Mouse (Mus musculus) urinary bladder, postnatal 4 days (tissue): ENCODE measurements around the gene Abhd16a.

Source experiments
- DNase-seq, 2 experiments: peaks; one replicate each; pipeline ENCODE4 v3.0.0; 2021 to 2022; ENCODE audit warnings: low spot score in 2 of 2

Gene Abhd16a

DNA sequence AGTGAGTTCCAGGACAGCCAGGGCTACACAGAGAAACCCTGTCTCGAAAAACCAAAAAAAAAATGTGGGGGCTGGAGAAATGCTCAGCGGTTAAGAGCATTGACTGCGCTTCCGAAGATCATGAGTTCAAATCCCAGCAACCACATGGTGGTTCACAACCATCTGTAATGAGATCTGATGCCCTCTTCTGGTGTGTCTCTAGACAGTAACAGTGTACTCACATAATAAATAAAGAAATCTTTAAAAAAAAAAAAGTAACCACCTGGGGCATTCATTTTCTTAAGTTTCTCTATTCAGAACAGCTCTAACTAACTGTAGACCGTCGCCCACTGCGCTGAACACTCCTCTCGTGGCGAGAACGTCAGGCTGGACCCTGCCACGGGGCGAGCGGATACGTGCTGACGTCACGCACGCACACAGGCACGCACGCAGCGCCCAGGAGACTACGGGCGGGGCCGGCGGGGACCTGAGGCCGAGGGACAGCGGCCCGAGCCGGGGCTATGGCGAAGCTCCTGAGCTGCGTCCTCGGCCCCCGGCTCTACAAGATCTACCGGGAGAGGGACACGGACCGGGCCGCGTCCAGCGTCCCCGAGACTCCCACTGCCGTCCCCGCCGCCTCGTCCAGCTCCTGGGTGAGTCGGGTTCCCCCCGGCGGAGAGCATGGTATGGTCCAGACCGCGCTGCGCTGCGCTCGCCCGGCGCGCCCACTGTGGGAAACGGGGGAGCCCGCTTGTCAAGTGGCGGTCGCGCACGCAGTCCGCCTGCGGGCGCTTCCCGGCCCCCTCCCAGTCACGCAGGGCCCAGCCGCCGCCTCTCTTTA is at the start of gene Abhd16a:
Abhd16a (plus strand) TSS at position 439 of the 820 bp plus-strand sequence.
- DNase-seq: peak; percentile 93 to 94

DNA sequence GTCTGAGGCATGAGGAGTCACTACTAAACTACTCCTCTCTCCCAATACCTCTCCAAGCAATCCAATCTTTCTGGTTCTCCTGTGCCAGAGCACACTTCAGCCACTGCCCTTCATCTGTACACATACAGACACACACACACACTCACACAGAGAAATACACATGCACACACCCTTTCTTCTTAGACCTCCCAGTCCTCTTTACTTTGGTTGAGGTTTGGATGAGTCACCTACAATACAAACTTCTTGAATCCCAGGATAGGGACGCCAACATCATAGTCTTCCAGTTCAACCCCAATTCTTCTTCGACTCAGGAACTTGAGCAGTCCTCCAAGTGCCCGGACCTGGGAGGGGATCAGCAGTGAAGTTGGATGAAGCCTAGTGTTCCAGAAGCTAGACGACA is 45.3 kb upstream of the Abhd16a start:
- no peak for DNase-seq

DNA sequence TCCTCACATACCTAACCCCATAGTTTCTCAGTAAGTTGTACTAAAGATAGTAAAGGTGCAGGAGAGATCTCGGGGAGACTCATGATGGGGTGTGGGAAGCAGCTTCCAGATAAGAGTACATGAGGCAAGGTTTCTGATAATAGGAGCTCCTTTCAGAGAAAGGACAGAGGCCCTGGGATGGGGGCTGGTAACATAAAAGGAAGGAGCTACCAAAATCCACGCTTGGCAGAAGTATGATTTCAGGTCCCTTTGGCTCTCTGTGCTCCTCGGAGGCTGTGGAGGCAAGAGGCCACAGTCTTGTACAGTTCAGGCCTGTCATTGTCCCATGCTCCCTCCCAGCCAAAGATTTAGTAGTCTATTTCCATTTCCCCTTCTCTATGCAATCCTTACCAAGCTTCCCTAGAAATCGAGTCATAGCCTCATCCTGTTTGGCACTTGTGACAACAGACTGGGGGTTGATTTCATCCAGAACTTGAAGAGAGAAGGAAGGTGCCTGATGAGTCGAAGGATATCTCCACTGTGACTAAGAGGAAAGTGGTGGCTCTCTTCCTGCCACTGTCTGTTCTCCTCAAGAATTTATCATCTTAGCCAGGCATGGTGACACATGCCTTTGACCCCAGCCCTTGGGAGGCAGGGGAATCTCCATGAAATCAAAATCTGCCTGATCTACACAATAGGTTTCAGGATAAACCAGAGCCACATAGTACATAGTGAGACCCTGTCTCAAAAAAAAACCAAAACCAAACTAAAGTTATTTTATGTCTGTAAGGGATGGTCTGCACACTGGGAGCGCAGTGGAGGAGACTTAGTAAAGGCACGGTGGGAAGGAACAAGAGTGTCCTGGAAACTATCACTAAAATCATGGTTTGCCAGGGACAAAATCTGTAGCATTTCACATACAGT is 43.9 kb upstream of the Abhd16a start:
- DNase-seq: no peak

DNA sequence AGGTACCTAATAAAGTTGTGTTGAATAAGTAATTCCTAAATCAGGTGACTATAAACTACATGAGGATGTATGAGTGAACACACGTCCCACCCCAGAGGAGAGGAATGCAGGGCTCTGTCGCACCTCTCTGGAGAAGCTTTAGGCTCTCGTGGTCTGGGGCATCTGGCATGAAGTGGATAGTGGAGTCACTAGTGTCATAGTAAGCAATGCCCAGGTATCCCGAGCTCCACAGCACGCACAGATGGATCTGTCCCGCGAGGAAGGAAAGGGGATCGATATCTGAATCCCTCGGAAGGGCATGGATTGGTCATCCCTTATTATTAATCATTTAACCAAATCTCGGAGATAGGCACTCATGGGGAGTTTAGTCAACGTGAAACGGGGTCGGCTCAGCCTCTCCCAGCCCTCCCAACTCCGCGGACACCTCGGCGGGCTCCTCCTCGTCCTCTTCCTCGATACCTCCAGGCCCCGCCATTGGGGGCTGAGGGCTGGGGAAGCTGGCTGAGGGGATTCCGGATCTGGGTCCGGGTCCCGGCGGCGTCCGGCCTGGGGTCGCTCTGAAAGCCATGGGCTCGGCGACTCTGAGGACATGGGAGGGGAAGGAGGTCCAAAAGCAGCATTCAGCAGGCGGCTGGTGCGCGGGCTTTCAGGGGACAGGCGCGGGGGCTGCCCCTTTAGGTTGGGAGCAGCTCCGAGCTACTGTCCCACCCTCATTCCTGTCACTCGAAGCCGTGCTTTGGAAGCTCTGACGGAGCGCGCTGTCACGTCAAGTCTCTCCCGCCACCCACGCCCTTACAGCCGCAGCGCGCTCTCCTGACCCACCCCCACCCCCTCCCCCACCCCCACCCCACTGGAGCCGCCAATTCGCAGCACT is 43.0 kb upstream of the Abhd16a start:
- DNase-seq: no peak

DNA sequence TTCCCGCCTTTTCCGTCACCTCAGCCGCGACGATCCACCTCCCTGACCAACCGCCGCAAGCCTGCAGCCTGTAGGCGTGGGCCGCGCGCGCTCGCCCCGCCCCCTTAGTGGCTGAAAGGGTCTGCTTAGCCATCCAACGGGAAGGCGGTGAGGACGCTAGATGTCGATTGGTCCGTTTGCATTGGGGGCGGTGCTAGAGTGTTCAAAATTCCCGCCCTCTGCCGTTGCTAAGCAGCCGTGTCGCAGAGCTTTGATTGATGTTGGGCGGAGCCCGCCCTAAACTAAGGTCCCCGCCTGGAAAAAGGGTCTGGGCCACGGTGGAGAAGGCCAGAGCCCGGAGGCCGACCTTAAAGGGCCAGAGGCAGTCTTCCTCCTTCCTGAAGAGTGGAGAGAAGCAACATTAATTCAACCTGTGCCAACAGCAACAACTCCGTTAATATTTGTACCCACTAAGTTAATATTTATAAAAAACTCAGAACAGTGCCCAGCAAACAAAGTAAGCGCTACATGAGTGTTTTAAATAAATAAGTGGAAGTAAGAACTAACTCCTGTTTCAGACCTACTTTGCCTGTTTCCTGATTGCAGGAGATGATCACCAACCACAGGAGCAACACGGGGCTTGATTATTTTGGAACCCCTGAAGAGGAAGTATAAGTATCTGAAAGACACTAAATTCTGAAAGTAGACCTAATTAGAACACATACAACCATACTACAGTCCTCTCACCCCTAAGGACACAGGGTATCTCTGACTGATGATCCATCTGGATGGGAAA is 42.2 kb upstream of the Abhd16a start, which contains the start of gene Msh5:
Msh5 (minus strand) TSS at position 65 of the 775 bp plus-strand sequence.
- peak; percentile 96 for DNase-seq

DNA sequence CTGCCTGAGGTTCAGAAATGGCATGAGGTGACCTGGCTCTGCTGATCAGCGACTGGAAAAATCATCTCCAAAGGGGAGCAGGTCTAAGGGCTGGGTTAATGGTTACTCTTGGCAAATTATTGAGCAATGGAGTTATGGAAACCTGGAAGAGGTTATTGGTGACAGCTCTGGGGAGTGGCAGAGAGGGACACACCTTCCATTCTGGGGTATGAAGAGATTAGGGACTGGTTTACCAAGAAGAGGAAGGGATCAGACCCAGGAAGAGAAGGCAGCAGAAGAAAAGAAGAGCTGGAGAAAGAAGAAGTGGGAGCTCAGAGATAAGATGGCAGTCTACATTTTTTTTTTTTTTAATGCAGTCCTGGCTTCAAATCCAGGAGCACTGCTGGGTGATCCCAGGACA is 41.4 kb upstream of the Abhd16a start:
- no peak for DNase-seq

DNA sequence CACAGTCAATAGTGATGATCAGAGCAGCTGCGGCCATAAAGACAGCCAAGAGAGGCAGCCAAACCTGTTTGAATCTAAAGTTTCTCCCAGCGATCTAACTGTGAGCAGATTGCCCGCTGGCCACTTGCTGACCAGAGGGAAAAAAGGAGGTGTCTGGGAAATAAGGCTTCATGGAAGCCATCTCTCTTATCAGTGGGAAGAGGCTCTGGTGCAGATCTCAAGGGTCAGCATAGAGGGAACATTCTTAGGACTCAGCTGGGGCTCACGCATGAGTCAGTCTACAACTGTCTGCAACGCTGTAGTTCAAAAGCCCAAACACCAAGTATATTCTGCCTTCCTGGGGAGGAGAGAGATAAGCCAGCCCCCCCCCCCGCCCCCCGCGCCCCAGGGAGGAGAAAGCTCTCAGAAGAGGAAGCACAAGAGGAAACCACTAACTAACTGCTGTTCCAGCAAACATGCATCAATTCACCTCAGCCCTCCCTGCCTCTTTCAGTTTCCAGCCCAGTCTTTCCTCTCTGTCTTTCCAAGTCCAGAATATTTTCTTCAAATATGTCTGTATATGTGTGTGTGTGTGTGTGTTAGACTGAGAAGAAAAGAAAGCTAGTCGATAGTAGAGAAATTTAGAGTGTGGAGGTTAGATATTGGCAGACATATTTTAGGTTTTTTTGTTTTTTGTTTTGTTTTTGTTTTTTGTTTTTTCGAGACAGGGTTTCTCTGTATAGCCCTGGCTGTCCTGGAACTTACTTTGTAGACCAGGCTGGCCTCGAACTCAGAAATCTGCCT is 40.7 kb upstream of the Abhd16a start:
- no peak for DNase-seq

DNA sequence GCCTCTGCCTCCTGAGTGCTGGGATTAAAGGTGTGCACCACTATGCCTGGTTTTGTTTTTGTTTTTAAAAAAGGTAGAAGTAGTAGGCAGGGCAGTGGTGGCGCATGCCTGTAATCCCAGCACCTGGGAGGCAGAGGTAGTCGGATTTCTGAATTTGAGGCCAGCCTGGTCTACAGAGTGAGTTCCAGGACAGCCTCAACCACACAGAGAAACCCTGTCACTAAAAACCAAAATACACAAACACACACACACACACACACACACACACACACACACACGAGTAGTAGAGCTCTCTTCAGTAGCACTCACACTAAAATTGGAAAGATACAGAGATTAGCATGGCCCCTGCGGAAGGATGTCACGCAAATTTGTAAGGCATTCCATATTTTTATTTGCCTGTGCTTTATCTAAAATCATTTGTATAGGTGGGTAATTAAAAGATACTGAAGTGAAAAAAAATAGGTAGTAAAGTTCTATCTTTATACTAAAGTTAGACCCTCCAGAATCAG is 40.1 kb upstream of the Abhd16a start:
- no peak for DNase-seq

DNA sequence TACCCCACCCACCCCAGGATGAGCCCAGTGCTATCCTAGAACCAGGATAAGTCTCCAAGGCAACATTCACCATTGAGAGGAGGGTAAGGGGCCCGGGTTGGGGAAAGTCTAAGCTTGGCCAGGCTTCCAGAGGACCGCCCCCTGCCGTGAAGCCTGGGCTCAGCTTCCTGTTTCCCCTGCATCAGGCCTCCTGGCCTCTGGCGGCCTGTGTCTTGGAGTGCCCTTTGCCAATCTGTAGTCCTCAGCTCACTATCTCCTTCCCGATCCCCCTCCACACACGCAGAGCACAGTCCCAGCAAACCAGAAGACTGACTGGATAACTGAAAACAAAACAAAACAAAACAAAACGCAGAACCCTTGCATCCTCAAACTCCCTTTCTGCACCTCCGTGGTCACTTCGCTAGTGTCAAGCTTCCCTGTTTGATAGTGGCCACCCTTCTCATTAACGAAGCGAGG is 39.5 kb upstream of the Abhd16a start, which contains the start of gene Clic1:
Clic1 (plus strand) TSS at position 406 of the 456 bp plus-strand sequence.
- peak; percentile 74 to 79 for DNase-seq

DNA sequence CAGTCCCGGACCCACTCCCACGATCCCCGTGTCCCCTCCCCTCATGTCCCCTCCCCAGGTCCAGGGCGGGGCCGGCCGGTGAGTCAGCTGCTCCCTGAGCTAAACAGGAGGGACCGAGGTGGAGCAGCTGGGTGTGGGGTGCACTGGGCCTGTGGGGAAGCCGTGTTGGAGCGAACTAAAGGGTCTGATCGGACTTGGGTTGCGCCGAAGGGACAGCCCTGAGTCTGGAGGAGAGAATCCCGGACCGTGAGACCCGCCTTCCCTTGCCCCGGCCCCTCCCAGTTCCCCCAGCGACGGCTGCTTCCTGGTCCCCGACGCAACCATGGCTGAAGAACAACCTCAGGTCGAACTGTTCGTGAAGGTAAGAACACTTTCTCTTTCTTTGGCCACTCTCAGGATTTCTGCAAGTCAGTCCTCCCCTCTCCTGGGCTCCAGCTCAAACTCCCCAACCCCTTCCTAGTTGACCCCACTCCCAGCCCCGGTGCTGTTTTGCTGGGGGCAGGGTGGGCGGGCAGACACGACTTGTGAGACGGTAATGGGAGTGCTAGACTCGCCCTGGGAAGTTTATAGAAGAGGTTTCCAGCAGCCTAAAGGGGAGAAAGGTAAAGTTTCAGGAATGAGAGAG is 38.8 kb upstream of the Abhd16a start:
- peak; percentile 75 to 80 for DNase-seq

DNA sequence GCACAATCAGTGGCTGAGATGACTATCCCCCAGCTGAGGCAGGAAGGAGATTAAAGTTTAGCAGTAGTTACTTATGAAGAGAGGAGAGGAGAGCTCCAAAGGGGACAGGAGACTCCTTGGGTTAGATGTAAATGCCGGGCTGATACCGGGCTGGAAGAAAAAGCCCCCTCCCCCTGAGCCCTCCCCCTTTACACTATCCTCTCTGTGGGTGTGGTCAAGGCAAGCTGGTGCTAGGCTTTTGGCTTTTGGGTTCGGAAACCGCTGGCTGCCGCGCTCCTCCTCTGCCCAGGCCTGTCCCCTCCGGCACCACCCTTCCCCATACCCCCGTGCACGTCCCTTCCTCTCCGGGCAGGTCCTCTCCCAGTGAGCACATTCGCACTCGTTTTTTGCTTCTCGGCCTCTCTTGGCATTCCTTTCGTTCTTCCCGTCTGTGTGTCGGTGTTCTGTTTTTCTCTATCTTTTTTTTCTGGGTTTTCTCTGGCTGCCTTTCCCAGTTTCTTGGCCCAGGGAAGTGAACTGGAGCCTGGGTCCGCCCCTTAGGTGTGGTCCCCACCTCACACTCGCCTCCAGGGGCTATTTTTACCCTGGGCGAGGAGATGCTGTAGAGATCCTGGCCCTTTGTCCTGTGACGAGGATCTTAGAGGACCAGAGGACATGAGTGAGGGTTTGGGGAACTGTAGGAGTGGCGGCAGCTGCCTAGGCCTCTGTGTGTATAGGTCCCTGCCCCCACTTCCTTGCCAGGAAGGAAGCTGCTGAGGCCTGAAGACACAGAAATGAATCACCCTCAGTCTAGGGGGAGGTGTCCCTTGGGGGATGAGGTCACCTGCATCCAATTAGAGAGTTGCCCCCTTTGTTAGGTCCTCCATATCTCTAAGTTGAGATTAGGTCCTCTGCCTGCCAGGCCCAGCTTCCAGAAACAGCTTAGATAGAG is 37.6 kb upstream of the Abhd16a start:
- peak; percentile 68 to 69 for DNase-seq

DNA sequence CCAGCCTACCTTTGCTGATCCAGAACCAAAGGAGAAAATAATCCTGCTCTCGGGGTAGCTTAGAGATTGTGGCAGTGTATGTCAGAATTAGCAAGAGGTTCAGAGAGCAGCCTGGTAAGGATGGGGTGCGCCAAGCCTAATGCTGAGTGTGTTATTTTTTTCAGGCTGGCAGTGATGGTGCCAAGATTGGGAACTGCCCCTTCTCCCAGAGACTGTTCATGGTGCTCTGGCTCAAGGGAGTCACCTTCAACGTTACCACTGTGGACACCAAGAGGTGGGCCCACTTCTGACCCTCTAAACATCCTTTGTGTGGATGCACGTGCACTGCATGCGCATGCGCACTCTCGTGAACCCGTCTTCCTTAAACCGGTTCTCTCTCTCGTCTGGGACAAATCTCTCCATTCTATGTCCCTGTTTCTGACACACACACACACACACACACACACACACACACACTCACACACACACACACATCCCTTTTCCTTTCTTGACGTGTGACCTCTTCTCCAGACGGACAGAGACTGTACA is 36.7 kb upstream of the Abhd16a start:
- DNase-seq: no peak

DNA sequence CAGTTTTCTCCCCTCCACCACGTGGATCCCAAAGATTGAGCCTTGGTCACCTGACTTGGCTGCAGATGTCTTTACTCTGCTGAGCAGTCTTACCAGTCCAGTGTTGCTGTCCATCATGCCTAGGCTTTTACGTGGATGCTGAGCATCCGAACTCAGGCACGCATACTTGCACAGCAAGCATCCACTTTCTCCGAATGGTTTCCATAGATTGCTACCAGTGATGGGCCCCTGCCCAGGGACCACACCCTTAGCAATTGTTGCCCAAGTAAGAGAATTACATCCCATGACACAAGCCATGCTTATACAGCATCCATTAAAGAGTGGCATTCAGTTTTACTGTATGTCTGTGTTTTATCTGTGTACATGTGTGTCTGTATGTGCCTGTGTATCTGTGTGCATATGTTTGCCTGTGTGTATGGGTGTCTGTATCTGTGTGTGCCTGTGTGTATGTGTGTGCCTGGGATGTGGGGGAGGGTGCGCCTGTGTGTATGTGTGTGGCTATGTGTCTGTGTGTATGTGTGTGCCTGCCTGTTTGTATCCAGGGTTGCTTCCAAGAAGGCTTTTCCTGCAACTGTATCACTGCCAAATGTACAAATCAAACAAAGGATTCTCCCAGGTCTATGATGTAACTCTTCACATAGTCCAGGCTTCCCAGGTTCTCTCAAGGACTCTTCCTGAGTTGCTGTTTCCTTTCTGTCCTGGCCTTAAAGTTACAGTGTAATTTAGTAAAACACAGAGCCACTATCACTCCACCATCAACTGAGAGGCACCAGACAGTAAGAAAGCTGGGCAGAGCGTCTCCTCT is 33.2 kb upstream of the Abhd16a start:
- DNase-seq: no peak

DNA sequence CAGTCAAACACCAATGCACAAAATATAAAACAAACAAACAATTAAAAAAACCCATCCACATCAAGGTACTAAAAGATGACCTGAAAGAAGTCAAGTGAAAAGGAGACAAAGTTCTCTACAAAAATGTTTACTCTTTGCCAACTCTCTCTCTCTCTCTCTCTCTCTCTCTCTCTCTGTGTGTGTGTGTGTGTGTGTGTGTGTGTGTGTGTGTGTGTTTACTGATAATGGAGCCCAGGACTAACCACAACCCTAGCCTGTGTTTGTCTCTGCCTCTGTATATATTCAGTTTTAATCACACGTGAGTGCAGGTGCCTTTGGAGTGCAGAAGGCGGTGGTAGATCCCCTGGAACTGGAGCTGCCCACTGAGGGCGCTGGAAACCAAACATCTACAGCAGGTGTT is 32.0 kb upstream of the Abhd16a start:
- no peak for DNase-seq

DNA sequence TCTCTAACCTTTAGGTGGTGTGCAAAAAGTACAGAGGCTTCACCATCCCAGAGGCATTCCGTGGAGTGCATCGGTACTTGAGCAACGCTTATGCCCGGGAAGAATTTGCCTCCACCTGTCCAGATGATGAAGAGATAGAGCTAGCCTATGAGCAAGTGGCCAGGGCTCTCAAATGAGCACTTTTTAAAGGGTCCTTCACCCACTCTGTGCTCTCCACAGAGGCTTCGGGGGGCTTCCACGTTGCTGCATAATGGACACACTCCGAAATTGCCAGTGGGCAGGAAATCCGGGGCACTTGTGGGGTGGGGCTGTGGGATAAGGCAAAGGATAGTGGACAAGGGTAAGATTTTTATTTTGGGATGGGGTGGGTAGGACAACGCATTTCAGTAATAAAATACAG is 30.7 kb upstream of the Abhd16a start:
- DNase-seq: no peak

DNA sequence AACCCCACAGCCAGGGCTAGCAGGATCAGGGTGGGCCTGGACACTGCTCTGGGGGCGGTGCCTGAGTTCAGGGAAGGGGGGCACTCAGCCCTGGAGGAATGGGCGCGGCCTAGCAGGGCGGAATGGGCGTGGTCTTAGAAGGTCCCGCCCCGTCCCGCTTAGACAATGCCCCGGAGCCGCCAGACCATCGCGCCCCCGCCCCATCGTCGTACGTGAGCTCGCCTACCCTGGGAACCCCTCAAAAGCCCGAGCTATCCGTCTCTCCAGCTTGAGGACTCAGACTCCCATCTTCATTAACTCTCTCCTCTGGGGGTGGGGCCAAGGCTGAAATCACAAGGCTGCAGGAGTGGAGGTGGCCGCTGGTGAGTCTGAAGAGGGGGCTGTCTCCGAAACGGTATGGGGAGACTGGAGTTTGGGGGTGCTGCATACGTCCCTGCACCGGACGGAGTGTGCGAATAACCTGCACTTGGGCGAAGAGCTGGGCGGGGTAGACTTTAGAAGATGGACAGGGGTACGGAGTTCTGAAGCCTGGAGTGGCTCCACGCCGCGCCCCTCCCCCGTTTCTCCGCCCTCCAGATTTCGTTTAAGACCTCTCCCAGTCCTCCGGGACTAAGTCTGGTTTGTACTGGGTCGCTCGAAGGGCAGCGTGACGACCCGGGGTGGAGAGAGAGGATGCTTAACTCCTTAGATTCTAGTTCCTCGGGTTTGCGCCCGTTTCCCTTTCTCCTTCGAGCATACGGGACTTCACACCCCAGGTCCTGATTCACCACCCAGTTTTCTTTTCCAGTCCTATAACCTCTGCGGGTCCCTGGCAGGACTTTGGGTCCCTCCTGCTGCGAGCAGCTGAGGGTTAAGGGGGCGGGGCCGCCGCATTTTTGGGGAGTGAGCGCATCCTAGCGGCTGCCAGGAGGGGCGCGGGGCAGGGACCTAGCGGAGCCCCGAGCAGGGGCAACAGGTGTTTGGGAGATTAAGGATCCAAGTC is 29.9 kb upstream of the Abhd16a start, which contains the start of gene Ddah2:
Ddah2 (plus strand) TSS at position 125 of the 982 bp plus-strand sequence.
- DNase-seq: peak; percentile 90 to 95
